Comparison of ENCODE assay signal across 22 mouse cellular contexts in the genomic region with DNA sequence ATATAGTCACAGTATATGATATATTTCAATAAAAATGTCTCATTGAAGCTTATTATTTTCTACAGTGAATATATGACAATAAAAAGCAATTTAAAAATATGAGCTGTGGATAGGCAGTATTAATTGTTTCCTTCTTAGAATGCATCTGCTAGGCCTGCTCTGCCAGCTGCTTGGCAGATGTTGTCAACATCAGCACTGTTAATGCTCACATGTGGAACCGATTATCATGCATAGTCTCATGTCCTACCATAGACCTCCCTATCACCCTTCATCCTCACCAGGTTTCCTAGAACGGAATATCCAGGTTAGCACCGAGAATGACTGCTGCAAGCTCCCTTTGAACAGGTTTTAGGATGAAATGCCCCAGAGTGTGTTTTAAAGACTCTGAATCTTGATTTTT.
"Had no signal": no experiment of that assay in that cellular context is flagged by ENCODE, and none has a peak within 500 bp of the region (broad histone marks: within the 10 kb centered on the region; RNA-seq: fewer than 3 reads in every experiment).

No protein-coding gene starts in this region.

- H3K27ac ChIP-seq: limb, embryonic 12.5 days; liver, embryonic 12.5 days; liver, embryonic 15.5 days; lung, embryonic 15.5 days; neural tube, embryonic 12.5 days; neural tube, embryonic 15.5 days; stomach, embryonic 15.5 days had no signal

- H3K4me3 ChIP-seq: limb, embryonic 12.5 days; liver, embryonic 12.5 days; liver, embryonic 15.5 days; lung, embryonic 15.5 days; megakaryocyte, embryonic 14.5 days; neural tube, embryonic 12.5 days; neural tube, embryonic 15.5 days; stomach, embryonic 15.5 days had no signal

- H3K27me3 ChIP-seq: limb, embryonic 12.5 days; liver, embryonic 12.5 days; liver, embryonic 15.5 days; lung, embryonic 15.5 days; megakaryocyte, embryonic 14.5 days; neural tube, embryonic 12.5 days; neural tube, embryonic 15.5 days; stomach, embryonic 15.5 days had no signal

- H3K9ac ChIP-seq: limb, embryonic 12.5 days; liver, embryonic 12.5 days; liver, embryonic 15.5 days; lung, embryonic 15.5 days; neural tube, embryonic 12.5 days; neural tube, embryonic 15.5 days; stomach, embryonic 15.5 days had no signal

- DNase-seq: kidney, adult 9 months; kidney, postnatal 14 days; kidney, postnatal 4 days; layer of hippocampus, adult 9-11 months; liver; lung, adult 18-20 months; lung, postnatal 10 days; lung, postnatal 36 days; midbrain, embryonic 14.5 days; right cerebral cortex, adult 18-20 months; right cerebral cortex, postnatal 14 days; spleen, adult 18-20 months; thymus, postnatal 36 days had no signal

- H3K9me3 ChIP-seq: limb, embryonic 12.5 days; liver, embryonic 12.5 days; liver, embryonic 15.5 days; lung, embryonic 15.5 days; neural tube, embryonic 12.5 days; neural tube, embryonic 15.5 days; stomach, embryonic 15.5 days had no signal

- ATAC-seq: liver, embryonic 12.5 days had no signal

- H3K4me2 ChIP-seq: limb, embryonic 12.5 days; liver, embryonic 12.5 days; liver, embryonic 15.5 days; lung, embryonic 15.5 days; midbrain, embryonic 11.5 days; neural tube, embryonic 12.5 days; neural tube, embryonic 15.5 days; stomach, embryonic 15.5 days had no signal

- H3K4me1 ChIP-seq: limb, embryonic 12.5 days; liver, embryonic 12.5 days; liver, embryonic 15.5 days; lung, embryonic 15.5 days; megakaryocyte, embryonic 14.5 days; neural tube, embryonic 12.5 days; neural tube, embryonic 15.5 days; stomach, embryonic 15.5 days had no signal

- H3K36me3 ChIP-seq: limb, embryonic 12.5 days; liver, embryonic 12.5 days; liver, embryonic 15.5 days; lung, embryonic 15.5 days; neural tube, embryonic 12.5 days; neural tube, embryonic 15.5 days; stomach, embryonic 15.5 days had no signal
